Mouse (Mus musculus) G1E (cell line): ENCODE results near the gene Gba. TPM values are rescaled to one million over a fixed set of nuclear protein-coding genes. Genes with fewer than 3 reads are reported as not detected.

Source experiments
- ATAC-seq: 2 replicates; pipeline ENCODE4 v1.8.0; 2016; ENCODE audit warnings: mild to moderate bottlenecking; ENCODE audit not compliant: insufficient number of reproducible peaks, poor library complexity, low FRiP score, severe bottlenecking; ENCODE audit errors: extremely low read depth
- DNase-seq: peaks from one replicate; pipeline ENCODE4 v3.0.0; 2012; ENCODE audit warnings: low spot score
- H3K27me3 ChIP-seq: 2 replicates; pipeline ENCODE4 v1.6.1; 2012; ENCODE audit warnings: mild to moderate bottlenecking, low read length, inconsistent platforms; ENCODE audit not compliant: insufficient read depth
- H3K36me3 ChIP-seq: replicated peaks from 2 replicates; pipeline ENCODE3; 2012; ENCODE audit warnings: mild to moderate bottlenecking, inconsistent platforms
- H3K4me1 ChIP-seq: 2 replicates; pipeline ENCODE4 v1.6.1; 2012; ENCODE audit warnings: low read depth, low read length, inconsistent platforms, mixed read lengths; ENCODE audit not compliant: insufficient read depth
- H3K4me3 ChIP-seq: 2 replicates; pipeline ENCODE4 v1.5.1; 2012; ENCODE audit warnings: low read depth, mild to moderate bottlenecking, inconsistent platforms, low read length, moderate library complexity, mixed read lengths
- H3K9me3 ChIP-seq: replicated peaks from 2 replicates; pipeline ENCODE4 v1.6.1; 2012; ENCODE audit warnings: inconsistent platforms
- CTCF ChIP-seq: IDR thresholded peaks from 2 replicates; pipeline ENCODE4 v1.5.1; 2012; ENCODE audit warnings: low read depth, low read length, inconsistent platforms, mixed read lengths
- GATA1 ChIP-seq: IDR thresholded peaks from 2 replicates; pipeline ENCODE4 v1.6.1; 2012; ENCODE audit warnings: borderline replicate concordance, low read length, inconsistent platforms, mixed read lengths
- GATA2 ChIP-seq: IDR thresholded peaks from 2 replicates; pipeline ENCODE4 v1.6.1; 2012; ENCODE audit warnings: low read depth, low read length, inconsistent platforms, borderline replicate concordance
- POLR2AphosphoS5 ChIP-seq: IDR thresholded peaks from 2 replicates; pipeline ENCODE4 v1.6.1; 2012; ENCODE audit warnings: low read depth, low read length, inconsistent platforms; ENCODE audit not compliant: insufficient replicate concordance
- TAL1 ChIP-seq: conservative IDR thresholded peaks from 2 replicates; pipeline ENCODE4 v1.6.1; 2012; ENCODE audit warnings: low read depth, low read length, inconsistent platforms, mixed read lengths
- polyA plus RNA-seq: library from polyadenylated mRNA; stranded (reverse); fragments of >175 nt; gene quantifications from 2 replicates; pipeline ENCODE4 v1.2.3, GENCODE M21; 2012
- total RNA-seq, 2 experiments: library from RNA; stranded (forward) in 1 of 2; stranded (reverse) in 1 of 2; fragments of 200-1000 nt in 1 of 2; fragments of >200 nt in 1 of 2; fragmentation: Nextera tagmentation in 1 of 2; gene quantifications; 2 replicates each; pipeline ENCODE4 v1.2.3; 2014 to 2017

Gene Gba
- total and polyA plus RNA-seq, 3 experiments = 6.0 to 72.4 (median 36.1) TPM

DNA sequence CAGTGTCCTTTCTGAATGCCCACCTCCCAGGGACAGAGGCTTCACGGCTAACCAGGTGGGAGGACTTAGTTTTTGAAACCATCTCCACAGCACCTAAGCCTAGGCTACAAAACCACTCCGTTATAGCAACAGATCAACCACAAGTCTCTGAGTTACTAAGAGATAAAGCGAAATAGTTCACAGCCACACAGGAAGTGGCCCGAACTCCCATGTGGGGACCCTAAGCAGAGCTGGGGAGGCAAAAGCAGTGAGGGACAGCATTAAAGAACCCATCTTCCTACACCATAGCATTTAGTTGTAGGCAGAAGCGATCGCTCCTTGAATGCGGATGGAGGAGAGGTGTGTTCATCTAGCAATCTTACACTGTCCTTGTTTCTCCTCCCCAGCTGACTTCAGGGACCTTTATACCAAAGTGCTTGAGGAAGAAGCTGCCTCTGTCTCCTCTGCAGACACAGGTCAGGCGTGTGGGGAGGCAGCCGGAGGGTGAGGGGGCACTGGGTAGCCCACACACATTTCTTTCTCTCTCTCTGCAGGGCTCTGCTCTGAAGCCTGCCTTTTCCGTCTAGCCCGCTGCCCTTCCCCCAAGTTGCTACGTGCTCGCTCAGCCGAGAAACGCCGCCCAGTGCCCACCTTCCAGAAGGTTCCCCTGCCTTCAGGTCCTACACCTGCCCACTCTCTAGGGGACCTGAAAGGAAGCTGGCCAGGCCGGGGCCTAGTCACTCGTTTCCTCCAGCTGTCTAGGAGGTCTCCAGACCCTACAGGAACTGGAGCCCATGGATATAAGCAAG lies 14.8 kb upstream of the Gba start:
- Histone ChIP-seq H3K36me3 (peaks cover 53% of the 10 kb centered on the region), H3K27me3 (no peaks in the 10 kb centered on the region; the same call in 1 of the 2 replicates), H3K4me1 (peaks cover 22% of the 10 kb centered on the region), H3K9me3 (no peaks in the 10 kb centered on the region), H3K4me3 (no peak overlapping the region)
- DNase-seq (no peak), ATAC-seq (no peak)
- TF ChIP-seq TAL1 = no peak
- no peak for TF ChIP-seq GATA1
- no peak for TF ChIP-seq POLR2AphosphoS5
- TF ChIP-seq GATA2 = no peak
- TF ChIP-seq CTCF = no peak

DNA sequence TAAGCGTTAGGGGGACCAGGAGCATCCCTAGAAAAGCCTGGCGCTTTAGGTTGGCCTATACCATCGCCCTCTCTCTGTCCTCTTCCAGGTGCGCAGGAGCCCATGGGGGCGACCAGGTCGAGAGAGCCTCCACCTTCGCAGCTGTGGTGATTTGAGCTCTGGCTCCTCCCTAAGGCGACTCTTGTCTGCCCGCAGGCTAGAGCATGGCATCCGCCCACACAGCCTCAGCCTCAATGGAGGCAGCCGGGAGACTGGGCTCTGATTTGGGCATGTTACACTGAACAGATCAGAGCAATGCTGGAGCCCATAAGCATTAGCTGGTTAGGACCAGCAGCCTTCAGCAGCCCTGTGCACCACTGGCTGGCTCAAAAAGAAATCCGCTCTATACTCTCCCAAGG lies 14.3 kb upstream of the Gba start:
- Histone ChIP-seq H3K9me3 (no peaks in the 10 kb centered on the region), H3K4me1 (peaks cover 16% of the 10 kb centered on the region), H3K27me3 (no peaks in the 10 kb centered on the region; the same call in 1 of the 2 replicates), H3K4me3 (no peak overlapping the region), H3K36me3 (peaks cover 47% of the 10 kb centered on the region)
- TF ChIP-seq TAL1 (no peak), CTCF (no peak), GATA2 (no peak), POLR2AphosphoS5 (no peak), GATA1 (no peak)
- ATAC-seq = no peak
- no peak for DNase-seq

DNA sequence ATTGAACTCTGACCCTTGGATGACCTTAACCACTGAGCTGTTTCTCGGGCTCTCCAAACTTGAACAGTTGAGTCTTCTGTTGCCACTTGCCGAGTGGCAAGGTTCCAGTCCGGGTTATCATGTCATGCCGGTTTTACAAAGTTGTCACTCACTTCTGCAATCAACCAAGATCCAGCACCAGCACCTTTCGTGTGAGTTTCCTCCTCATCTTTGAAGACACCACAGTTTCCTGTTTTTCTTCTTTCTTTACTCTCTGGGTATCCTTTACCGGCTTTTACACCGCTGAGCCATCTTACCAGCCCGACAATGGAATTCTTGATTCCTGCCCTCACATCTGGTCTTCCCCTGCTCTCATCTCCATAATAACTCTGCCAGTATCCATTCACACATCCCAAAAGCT lies 12.3 kb upstream of the Gba start:
- TF ChIP-seq CTCF = no peak
- no peak for TF ChIP-seq TAL1
- no peak for TF ChIP-seq GATA2
- no peak for TF ChIP-seq POLR2AphosphoS5
- no peak for TF ChIP-seq GATA1
- no peak overlapping the region for H3K4me3 ChIP-seq
- ATAC-seq = no peak

DNA sequence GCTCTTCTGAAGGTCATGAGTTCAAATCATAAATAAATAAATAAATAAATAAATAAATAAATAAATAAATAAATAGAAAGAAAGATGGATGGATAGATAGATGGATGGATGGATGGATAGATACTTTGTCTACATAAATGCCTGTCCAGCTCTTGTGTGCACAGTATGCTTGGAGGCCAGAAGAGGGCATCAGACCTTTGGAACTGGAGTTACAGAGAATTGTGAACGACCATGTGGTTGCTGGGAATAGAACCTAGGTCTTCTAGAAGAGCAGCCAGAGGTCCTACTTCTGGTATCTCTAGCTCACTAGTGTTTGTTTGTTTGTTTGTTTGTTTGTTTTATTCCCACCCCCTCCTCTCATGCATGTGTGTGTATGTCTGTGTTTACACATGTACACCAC lies 9.4 kb upstream of the Gba start:
- no peak for TF ChIP-seq POLR2AphosphoS5
- no peak for TF ChIP-seq CTCF
- no peak for TF ChIP-seq TAL1
- TF ChIP-seq GATA1 = no peak
- no peak for TF ChIP-seq GATA2
- ATAC-seq (no peak), DNase-seq (no peak)
- H3K36me3 ChIP-seq = peaks cover 6% of the 10 kb centered on the region
- no peaks in the 10 kb centered on the region for H3K9me3 ChIP-seq
- no peak overlapping the region for H3K4me3 ChIP-seq
- no peaks in the 10 kb centered on the region; the same call in none of the 2 replicates for H3K27me3 ChIP-seq
- H3K4me1 ChIP-seq = peaks cover 22% of the 10 kb centered on the region

More for the DNA sequence above, 12.3 kb upstream of the Gba start:
- Histone ChIP-seq H3K9me3 (no peaks in the 10 kb centered on the region), H3K4me1 (peaks cover 18% of the 10 kb centered on the region), H3K27me3 (no peaks in the 10 kb centered on the region; the same call in 1 of the 2 replicates), H3K36me3 (peaks cover 30% of the 10 kb centered on the region)
- DNase-seq = no peak

DNA sequence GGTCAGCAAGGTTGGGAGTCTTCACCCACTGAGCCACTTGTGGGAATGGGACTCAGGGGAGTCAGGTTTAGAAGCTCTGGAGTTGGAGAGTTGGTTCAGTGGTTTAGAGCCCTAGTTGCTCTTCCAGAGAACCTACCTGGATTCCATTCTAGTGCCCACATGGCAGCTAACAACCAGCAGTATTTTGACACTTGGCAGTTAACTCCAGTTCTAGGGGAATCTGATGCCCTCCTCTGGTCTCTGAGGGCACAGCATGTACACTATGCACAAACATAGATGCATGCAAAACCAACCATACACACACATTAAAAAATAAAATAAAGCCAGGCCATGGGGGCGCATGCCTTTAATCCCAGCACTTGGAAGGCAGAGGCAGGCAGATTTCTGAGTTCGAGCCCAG lies 8.9 kb upstream of the Gba start:
- no peak overlapping the region for H3K4me3 ChIP-seq
- DNase-seq = no peak
- no peaks in the 10 kb centered on the region for H3K9me3 ChIP-seq
- no peak for ATAC-seq
- no peak for TF ChIP-seq CTCF
- no peak for TF ChIP-seq GATA2
- no peak for TF ChIP-seq GATA1
- no peak for TF ChIP-seq POLR2AphosphoS5
- H3K27me3 ChIP-seq = no peaks in the 10 kb centered on the region; the same call in 1 of the 2 replicates
- H3K4me1 ChIP-seq = peaks cover 22% of the 10 kb centered on the region
- peaks cover 1% of the 10 kb centered on the region for H3K36me3 ChIP-seq

DNA sequence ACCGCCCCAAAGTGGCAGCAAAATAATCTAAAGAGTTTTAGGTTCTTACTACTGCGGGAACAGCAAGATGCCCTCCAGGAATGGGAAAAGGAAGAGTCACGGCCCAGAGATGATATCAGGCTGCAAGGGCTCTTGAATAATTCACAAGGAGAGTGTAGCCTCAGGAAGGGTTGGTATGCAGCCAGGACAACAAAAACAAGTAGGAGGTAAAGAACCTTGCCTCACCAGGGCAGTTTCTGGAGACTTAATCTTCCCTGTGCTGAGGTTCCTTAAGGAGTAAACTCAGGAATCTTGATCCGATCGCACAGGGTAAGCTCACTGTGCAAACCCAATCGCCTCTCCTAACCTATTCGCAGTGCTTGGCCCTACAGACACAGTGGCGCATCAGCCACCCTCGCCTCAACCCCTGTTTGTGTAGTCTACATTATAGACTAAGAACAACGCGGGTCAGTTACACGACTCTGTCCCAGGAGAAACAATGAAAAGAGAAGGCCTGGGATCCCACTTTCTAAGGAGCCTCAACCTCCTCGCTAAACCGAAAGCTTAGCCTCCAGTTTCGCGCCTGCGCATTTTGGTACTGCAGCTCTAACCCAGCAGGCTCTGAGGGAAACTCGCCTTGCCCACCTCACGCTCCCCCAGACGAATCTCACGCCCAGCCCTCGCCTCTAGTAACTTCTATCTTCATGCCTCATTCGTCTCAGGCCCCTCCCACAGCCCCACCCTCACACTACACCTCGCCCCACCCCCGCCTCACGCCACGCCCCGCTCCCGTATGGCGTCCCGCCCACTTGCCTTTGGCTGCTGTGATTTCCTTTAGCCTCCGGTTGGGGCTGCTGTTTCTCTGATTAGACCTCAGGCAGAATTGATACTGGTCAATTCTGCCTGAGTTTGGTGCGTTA lies 6.5 kb upstream of the Gba start:
- ATAC-seq (peak; percentile 95), DNase-seq (peak; percentile 89)
- H3K36me3 ChIP-seq = no peaks in the 10 kb centered on the region
- H3K4me3 ChIP-seq = peak overlapping the region; percentile 70
- H3K4me1 ChIP-seq = peaks cover 26% of the 10 kb centered on the region
- H3K27me3 ChIP-seq = no peaks in the 10 kb centered on the region; the same call in 1 of the 2 replicates
- no peaks in the 10 kb centered on the region for H3K9me3 ChIP-seq
- TF ChIP-seq POLR2AphosphoS5 (no peak), GATA1 (no peak), CTCF (no peak), GATA2 (no peak), TAL1 (no peak)
